Mouse (Mus musculus): ENCODE results near the gene Pik3ip1.

The Pik3ip1 gene

DNA sequence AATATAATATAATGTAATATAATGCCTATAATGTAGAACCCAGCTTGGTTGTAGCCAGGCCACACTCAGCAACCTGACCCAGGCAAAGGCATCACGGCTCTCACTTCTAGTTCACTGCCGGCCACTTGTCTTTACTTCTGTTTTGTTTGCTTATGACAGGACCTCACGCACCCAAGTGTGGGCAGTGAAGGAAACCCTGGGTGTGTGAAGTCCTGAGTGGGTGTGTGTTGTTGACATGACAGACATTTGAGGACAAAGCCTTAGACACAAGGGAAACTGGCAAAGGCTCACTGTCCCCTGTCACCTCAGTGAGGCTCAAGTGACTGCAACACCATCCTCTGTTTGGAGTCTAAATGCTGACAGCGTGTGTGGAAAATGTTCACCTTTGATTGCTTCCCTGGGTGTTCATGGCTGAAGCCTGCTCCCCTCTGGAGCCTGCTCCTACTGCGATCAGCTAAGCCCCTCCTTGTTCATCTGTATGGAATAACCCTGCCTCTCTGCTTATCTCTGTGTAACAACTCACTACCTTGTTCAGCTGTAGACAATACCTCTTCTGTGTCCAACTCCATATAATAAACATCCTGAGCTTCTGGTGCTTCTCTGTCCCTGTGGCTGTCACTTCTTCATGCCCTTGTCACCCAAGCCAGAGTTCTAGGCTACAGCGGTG lies 51.1 kb downstream of the Pik3ip1 start:
- no peak for DNase-seq

DNA sequence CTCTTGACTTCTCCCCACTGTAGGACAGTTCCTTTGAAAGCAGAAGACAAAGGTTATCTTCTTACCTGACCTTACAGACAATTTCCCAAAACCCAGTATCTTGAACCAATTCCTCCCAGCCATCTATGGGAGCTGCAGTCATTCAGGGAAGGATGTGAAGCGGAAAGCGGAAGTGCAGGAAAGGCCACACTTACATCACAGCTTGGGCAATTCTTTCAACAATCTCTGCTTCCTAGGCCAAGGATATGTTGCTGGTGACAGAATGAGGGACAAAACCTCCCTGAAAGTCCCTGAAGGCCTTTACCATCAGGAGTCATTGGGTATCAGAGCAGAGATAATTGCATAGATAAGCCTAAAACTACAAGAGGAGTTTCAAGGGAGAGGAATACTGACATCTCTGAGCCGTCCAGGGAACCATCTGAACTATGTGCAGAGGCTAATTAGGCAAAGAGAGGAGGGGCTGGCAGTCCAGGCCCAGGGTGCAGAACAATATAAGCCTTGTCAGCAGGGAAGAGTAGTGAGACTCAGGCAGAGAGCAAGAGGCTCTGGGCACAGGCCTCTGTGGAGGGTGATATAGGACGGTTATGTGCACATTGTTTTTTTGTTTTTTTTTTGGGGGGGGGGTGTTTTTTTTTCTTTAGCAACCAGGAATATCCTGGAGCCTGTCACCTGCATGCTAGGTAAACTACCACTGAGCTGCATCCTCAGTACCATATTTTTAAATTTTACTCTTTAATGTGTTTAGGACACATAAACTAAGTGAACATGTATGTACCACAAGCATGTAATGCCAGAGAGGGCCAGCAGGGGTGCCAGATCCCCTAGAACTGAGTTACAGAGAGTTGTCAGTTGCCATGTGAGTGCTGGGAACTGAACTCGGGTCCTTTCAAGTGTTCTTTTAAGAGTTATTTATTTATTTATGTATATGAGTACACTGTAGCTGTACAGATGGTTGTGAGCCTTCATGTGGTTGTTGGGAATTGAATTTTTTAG lies 52.7 kb downstream of the Pik3ip1 start:
- peak; percentile 49 to 65 for DNase-seq

- peak; percentile 85 to 86 for DNase-seq
Measured at GRCm38 (mm10) chr11:3386941-3387368, 56.8 kb downstream of the Pik3ip1 start.

DNA sequence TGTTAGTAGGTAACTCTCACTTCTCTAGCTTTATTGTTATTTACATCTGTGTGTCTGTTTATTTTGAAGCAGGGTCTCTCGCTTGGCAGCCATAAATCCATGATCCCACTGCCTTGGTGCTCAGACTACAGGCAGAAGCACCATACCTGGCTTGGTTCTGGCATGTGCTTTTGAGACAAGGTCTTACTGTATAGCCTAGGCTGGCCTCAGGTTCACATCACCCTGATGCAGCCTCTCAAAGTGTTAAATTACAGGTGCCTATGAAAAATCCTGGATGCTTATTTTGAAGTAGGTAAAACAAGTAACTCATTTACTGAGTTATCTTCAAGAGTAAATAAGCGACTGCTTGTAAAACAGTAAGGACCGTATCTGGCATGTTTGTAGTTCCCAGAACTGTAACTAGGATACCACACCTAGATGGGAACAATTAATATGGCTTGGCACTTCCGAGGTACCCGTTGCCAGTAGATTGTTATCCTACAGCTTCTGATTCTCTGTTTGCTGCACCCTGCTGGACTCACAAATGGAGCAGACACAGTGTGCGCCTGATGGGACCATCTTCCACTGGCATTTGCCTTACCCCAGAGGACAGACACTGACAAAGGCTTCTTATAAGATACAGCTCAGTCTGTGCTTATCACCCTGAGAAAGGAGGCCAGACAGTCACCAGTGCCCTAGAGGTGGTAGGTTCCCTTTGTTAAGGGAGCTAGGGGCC lies 57.4 kb downstream of the Pik3ip1 start:
- DNase-seq, result no peak

- DNase-seq, result no peak
Measured at GRCm38 (mm10) chr11:3389996-3390395, 59.8 kb downstream of the Pik3ip1 start.

DNA sequence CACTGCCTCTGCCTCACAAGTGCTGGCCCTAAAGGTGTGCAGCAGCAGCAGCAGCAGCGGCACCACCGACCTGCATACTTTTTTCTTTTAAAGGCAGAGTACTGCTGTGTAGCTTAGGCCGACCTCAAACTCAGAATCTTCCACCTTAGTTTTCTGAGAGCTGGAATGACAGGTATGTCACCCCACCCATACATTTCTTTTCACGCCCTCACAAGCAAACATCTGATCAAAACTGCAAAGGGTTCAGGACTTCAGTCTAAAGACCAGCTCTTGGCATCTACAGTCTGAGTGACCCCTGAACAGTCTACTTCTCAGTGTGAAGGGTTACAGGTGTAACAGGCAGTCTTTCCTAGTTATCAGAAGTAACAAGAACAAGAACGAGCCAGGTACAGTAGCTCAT lies 60.6 kb downstream of the Pik3ip1 start:
- DNase-seq, result no peak

DNA sequence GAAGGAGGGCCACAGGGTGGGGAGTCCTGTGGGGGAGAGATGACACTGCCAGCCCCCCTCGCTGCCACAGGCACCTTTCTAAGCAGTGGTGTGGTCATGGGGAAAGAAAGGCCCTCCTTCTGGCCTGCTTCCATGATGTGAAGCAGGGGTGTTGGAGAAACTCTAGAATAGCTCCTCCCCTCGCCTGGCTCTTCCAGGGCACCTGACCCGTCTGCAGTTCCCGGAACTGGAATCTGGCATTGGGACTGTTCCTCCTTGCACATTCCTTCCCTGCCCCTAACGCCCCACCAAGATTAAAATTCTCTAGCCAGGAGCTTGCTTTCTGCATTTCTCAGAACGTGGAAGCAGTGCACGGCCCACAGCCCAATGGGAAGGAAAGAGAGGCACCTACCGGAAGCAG lies 62.3 kb downstream of the Pik3ip1 start:
- no peak for DNase-seq
